Mouse (Mus musculus): ENCODE measurements around the gene Apaf1.

Gene Apaf1

DNA sequence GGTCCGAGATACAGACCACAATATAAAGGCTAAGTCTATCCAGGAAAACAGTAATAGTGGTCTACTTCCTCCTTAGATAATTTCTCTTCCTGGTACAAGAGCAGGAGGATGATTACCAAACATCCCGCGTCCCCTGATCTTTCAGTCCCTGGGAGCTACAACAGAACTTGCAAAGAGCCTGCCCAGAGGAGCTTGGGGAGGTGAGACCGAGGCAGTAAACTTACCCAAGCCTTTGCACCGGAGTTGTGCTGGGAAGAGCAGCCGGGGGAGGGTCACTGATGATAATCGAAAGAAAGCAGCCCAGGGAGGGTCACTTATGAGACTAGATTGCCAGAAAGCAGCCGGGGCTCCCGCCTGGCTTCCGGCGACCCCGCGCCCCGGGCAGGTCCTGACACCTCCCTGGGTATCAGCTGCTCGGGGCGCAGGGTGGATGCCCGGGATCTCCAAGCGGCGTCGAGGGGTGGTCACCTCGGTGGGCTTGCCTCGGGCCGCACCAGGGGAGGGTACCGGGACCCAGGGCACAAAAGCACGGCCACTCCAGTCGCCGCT is 537 bp downstream of the Apaf1 start:
- DNase-seq: peak; percentile 39

DNA sequence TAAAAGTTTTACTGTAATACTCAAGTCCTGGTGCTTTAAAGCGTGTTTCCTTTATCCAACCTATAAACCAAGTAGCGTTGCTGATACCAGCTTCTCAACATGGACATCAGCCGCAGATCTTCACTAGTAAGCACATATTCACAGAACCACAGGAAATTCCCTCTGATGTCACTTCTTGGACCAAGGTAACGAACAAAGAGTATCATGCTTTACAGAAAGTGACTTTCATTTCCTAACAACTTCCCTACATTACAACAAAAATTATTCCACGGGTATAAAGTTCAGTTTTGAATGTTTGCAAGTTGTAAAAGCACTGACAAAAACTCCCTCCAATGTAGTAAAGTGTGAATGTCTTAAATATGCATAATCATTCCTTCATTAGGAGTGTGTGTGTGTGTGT is 2.0 kb downstream of the Apaf1 start:
- no peak for DNase-seq

- DNase-seq: no peak
Observed at GRCm38 (mm10) chr10:91076667-91077066, 5.9 kb downstream of the Apaf1 start.

- DNase-seq: peak; percentile 62
Observed at GRCm38 (mm10) chr10:91073345-91073744, 9.2 kb downstream of the Apaf1 start.

DNA sequence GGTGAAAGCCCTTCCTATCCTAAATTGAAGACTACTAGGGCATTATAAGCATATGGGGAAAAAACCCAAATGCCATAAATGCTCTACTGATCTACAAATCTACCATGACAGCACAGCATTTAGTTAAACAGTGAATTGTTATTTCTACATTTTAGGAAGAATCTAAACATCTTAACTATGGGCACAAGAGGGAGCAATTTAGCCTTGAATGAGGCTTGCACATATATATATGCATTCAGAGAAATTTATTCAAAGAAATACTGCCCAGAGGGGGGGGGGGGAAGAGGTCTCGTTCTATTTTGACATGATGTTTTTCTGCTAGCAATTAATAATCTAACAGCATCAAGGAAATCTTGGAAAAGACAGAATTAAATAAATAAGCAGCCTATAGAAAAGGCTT is 10.8 kb downstream of the Apaf1 start:
- no peak for DNase-seq

- no peak for DNase-seq
Observed at GRCm38 (mm10) chr10:91062355-91062754, 20.2 kb downstream of the Apaf1 start.

DNA sequence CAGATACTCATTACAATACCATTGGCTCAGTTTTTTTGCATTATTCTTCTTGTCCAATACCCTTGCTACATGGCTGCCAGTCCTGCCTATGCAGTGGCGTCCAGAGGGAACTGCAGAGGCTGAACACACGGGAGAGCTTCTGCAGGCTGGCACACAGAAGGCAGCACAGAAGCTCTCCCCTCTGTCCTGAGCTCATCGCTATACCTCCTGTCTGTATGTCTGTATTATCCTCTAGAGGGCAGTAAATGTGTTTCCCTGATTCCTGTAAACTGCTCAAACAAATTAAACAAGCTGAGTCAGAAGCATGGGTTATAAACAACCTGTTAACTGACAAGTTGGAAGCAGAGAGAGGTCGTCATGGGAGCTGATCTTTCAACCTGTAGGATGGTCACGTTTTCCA is 21.8 kb downstream of the Apaf1 start:
- DNase-seq: peak; percentile 10

GRCm38 (mm10) chr10:91052734-91053133 is 29.8 kb downstream of the Apaf1 start:
- DNase-seq: no peak

DNA sequence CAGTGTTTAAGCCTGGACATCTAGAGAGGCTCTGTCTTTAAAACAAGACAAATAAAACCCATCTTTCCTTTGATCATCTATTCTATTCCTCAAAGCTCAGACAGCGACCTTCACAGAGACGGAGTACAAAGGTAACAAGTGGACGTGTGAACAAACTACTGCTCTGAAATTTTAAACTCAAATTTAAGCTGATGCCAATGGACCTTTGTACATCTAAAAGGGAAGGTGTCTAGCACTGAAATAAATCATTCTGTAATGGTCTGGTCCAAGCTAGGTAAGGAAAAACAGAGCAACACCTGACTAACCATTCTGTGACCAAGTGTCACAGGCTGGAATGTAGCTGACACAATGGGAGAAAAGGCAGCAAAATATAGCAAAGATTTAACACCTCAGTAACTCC is 31.4 kb downstream of the Apaf1 start:
- no peak for DNase-seq

GRCm38 (mm10) chr10:91049696-91050095 is 32.9 kb downstream of the Apaf1 start:
- DNase-seq: no peak

- DNase-seq: peak; percentile 64
Observed at GRCm38 (mm10) chr10:91033942-91034341, 48.6 kb downstream of the Apaf1 start.

DNA sequence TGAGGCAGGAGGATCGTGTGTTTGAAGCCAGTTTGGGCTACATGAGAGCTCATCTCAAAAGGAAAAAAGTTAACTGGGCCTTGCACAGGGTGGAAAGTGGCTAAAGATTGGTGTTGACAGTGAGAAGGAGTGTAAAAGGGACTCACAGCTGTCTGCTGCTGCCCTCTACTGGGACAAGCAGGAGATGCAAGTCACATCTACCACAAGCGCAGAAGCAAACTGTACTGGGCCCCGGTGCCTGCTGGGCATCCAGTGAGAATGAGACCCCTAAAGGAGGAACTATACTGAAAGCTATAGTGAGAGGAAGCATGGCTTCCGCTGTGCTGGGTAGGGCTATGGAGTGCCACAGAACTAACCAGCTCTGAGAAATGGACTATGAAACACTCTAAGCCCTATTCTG is 50.2 kb downstream of the Apaf1 start:
- peak; percentile 87 for DNase-seq

GRCm38 (mm10) chr10:91031176-91031575 is 51.4 kb downstream of the Apaf1 start:
- no peak for DNase-seq

DNA sequence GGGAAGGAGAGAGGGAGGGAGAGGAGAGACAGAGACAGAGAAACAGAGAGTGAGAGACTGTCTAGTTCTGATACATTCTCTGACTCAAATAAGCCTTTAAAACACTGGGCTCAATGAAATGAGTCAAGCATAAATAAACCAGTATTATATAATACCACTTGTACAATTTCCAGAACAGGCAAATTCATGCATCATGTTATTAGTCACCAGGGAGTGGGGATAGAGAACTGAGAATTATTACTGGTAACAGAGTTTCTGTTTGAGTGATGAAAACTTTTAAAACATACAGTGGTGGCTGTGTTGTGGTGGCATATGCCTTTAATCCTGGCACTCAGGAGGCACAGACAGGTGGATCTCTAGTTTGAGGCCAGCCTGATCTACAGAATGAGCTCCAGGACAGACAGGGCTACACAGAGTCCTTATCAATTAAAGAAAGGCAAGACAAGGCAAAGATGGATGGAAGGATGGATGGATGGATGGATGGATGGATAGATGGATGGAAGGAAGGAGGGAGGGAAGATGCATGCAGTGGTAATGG is 53.5 kb downstream of the Apaf1 start:
- DNase-seq: no peak

GRCm38 (mm10) chr10:91027964-91028363 is 54.6 kb downstream of the Apaf1 start:
- peak; percentile 11 for DNase-seq

DNA sequence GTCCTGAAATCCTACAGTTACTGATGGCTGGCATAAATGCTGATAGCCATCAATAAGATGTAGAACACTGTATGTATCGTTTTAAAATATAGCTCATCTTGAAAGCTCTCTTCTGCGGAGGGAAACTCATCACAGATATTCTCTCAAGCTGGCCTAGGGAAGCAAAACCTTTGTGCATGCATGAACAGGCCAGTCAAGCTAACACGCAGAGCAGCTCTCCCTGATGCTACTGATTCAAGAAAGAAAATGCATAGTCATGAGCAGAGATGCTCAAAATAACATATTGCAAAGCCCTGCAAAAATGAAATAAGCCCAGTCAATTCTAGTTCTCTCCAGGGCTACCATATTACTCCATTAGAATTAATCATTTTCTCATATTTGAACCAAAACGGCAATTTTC is 55.1 kb downstream of the Apaf1 start:
- DNase-seq: no peak

DNA sequence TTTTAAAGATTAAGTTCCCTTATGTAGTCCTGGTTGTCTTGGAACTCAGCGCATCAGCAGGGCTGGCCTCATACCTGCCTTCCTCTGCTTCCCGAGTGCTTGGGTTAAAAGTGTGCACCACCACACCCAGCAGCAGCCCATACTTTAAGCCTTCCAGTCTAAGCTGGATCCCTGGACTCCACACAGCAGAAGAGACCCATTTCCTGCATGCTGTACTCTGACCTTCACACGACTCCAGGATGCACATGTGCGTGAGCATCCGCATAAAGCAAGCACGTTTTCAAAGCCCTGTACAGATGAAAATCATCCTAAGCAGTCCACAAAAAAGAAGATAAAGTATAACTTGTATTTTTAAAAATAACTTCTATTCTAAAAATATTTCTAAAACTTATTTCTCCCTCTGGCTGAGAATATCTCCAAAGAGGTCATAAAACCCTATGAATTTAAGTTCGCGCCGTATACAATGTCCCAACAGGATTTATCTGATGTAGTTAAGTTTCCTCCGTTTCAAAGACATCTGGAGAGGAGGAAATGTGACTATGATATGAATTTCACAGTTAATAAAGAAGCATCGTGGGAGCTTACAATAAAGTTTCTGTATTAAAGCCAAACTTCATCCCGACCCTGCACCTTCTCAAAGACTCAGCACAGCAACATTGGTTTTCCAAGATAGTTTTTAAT is 76.6 kb downstream of the Apaf1 start:
- DNase-seq: no peak

GRCm38 (mm10) chr10:91001421-91001820 is 81.1 kb downstream of the Apaf1 start:
- peak; percentile 17 for DNase-seq

DNA sequence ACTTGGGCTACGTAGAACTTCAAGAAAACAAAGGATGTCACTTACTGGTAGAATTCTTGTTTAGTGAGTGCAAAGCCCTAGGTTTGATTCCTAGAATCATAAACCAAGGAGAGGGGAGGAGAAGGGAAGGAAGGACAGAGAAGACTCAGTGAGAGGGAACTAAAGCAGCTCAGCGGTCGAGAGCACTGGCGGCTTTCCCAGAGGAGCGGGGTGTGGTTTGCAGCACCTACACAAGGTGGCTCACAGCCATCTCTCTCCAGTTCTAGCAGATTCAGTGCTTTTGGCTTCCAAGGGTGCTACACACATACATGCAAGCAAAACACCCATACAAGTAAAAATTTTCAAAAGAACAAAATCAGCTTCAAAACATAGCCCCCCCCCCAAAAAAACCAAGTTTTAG is 82.7 kb downstream of the Apaf1 start:
- no peak for DNase-seq

DNA sequence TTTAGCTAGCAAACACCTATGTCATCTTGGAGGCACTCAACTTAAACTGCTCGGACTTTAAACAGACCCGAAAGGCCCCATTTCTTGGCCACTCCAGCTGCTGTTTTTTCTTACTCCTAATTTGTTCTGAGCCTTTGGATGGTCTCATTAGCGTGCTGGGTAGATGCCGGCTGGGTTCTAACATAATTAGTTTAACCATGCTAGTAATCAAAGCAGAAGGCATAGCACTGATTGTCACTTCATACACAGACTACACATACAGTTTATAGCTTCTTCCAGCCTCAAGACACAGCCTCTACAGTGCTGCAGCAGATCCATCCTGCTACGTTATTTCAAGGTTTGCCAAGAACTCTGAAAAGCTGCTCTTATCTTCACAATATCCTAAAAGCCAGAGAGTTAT is 88.7 kb downstream of the Apaf1 start:
- no peak for DNase-seq

DNA sequence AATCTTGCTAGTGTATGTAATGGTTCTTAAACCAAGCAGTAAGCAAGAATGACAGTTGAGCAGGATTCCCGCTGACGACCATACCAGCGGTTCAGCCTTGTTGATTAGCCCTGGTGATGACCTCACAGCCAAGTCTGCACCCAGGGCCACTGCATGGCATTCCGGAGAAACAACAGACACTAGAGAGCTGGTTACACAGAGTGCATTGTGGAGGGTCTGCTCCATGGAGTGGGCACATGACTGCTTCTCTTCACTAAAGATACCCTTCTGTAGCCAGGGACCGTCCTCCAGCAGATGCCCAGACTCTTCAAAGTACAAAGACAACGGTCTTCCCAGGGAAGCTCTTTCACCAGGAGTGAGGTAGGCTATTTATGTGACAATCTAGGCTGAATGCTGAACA is 90.3 kb downstream of the Apaf1 start:
- no peak for DNase-seq

- no peak for DNase-seq
Observed at GRCm38 (mm10) chr10:90990340-90990739, 92.2 kb downstream of the Apaf1 start.

DNA sequence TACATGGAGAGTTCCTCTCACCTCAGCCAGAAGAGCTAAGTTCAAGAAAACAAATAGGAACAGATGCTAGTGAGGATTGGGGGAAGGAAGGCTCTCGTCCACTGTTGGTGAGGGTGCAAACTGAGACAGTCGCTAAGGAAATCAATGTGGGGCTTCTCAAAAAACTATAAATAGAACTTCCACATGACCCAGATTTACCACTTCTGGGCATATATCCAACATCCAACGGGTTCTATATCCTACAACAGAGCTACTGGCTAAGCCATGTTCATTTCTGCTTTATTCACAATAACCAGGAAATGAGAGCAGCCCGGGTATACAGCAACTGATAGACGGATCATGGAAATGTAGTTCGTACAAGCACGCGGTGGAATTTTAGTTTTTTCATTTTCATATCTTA is 99.5 kb downstream of the Apaf1 start:
- DNase-seq: no peak

DNA sequence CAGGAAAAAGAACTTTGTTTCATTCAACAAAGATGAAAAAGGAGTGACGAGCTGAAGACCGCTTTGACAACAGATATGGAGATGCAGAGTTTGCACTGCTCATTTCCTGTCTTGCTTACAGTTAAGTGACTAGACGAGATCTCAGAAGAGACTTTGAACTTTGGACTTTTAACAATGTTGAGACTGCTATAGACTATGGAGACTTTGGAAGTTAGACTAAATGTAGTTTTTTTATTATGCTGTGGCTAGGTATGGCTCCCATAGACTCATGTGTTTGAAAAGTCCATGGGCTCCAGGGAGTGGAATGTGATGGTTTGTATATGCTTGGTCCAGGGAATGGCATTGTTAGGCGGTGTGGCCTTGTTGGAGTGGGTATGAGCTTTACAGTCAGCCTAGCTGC is 100.8 kb downstream of the Apaf1 start:
- DNase-seq: no peak

GRCm38 (mm10) chr10:90974491-90974890 is 108.1 kb downstream of the Apaf1 start:
- DNase-seq: no peak
